Mouse (Mus musculus) macrophage (primary cell): ENCODE measurements around the gene Wdr45. TPM values are rescaled to one million over a fixed set of nuclear protein-coding genes. Genes with fewer than 3 reads are reported as not detected.

Experiments
- H3K27ac ChIP-seq: fragments of 350-480 bp; formaldehyde crosslinking; 2 replicates; pipeline ENCODE4 v1.9.0; 2021
- H3K36me3 ChIP-seq: fragments of 350-480 bp; formaldehyde crosslinking; 2 replicates; pipeline ENCODE4 v1.9.0; 2021; ENCODE audit errors: inconsistent target
- H3K4me3 ChIP-seq: fragments of 350-480 bp; formaldehyde crosslinking; 2 replicates; pipeline ENCODE4 v1.9.0; 2021; ENCODE audit errors: inconsistent target
- H3K79me2 ChIP-seq: fragments of 350-480 bp; formaldehyde crosslinking; 2 replicates; pipeline ENCODE4 v1.9.0; 2021; ENCODE audit errors: inconsistent target
- WGBS: methylation state at CpG from one replicate; pipeline ENCODE4 v1.1.7; 2026; ENCODE audit warnings: inconsistent platforms; ENCODE audit not compliant: missing documents; 5-methylcytosine and 5-hydroxymethylcytosine counted together
- polyA plus RNA-seq: library from polyadenylated mRNA; stranded (reverse); fragments of 250-400 nt; gene quantifications from 3 replicates; pipeline ENCODE4 v1.2.4, GENCODE M21; 2018; ENCODE audit warnings: inconsistent platforms

Gene Wdr45
- polyA plus RNA-seq, 1 experiment from 2014 or later, result 21.1 TPM

DNA sequence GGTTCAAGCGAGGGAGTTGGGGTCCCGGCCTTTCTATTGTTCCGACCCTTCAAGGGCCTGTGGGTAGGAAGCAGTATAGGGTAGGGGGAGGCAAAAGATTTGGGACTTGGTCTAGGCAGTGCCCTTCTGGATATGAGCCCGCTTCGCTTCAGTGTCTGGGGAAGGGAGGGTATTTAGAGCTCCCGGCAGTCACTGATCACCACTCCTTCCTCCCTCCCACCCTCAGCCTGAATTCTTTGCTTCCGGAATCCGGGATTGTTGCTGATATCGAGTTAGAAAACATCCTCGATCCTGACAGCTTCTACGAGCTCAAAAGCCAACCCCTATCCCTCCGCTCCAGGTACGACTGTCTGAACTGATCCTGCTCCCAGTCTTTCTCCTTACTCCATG is 51.1 kb downstream of the Wdr45 start:
- 62% methylated on average over 13 of the region's 13 CpGs for WGBS
- Histone ChIP-seq H3K4me3 (peak overlapping the region; percentile 71), H3K36me3 (no peaks in the 10 kb centered on the region), H3K27ac (peak overlapping the region; percentile 90), H3K79me2 (peaks cover 51% of the 10 kb centered on the region)

DNA sequence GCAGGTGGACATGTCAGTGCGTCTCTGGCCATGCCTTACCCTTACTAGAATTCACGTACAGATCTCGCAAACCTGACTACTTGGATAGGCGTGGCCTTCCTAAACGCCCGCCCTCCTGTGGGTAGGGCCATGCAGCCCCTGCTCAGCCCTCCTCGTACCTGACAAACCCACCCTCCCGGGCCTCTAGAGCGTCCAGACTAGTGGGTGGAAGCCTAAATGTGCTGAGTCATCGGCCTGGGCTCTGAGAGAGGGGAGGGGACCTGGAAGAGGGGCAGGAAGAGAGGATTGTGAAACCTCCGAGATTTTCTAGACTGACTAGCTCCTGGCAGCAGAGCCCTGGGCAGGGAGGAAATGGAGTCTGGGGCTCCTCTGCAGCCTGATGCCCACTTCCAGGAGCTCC is 51.6 kb downstream of the Wdr45 start:
- Histone ChIP-seq H3K4me3 (peak overlapping the region; percentile 71), H3K27ac (peak overlapping the region; percentile 90), H3K36me3 (no peaks in the 10 kb centered on the region), H3K79me2 (peaks cover 53% of the 10 kb centered on the region)
- WGBS, result 26% methylated on average over 11 of the region's 11 CpGs

DNA sequence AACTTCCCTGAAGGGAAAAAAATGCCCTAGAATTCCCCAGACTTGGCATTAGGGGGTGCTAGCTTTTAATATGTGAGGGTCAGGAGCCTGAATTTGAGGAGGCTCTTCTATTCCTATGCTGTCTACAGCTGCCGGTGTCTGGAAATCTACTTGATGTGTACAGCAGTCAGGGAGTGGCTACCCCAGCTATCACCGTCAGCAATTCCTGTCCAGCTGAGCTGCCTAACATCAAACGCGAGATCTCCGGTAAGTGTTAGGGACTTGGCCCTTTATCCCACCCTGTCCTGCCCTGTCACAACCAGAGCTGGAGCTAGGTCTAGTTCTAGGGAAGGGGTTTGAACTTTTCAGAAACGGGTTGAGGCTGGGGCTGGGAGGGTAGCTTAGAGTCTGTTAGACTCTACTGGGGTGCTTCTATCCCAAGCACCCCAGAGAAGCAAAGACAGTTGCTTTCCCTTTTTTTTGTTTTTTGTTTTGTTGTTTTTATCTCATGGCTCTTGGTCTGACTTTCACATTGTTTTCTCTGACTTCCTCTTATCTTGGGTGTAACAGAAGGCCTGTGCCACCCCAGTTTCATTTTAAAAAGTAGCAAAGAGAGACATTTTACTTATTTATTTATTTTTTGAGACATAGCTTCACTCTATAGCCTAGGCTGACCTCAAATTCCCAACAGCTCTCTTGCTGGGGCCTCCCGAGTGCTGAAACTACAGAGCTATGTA is 55.3 kb downstream of the Wdr45 start:
- Histone ChIP-seq H3K4me3 (no peak overlapping the region), H3K36me3 (peaks cover 9% of the 10 kb centered on the region; the same call in 1 of the 2 replicates), H3K27ac (no peak overlapping the region), H3K79me2 (peaks cover 46% of the 10 kb centered on the region)
- 87% methylated on average over 7 of the region's 7 CpGs for WGBS

DNA sequence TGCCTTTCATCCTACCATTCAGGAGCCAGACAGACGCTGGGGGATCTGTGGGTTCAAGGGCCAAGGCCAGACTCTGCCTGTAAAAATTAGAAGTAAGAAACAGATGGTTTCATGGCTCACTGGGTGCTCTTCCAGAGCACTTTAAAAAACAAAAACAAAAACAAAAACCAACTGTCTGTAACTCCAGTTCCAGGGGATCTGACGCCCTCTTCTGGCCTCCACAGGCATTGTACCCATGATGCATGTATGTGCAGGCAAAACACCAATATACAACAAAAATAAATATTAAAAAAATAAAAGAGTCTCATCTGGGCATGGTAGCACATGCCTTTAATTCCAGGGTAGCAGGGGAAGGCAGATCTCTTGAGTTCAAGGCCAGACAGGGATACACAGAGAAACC is 58.6 kb downstream of the Wdr45 start:
- Histone ChIP-seq H3K36me3 (peaks cover 9% of the 10 kb centered on the region; the same call in 1 of the 2 replicates), H3K27ac (no peak overlapping the region), H3K4me3 (no peak overlapping the region), H3K79me2 (peaks cover 13% of the 10 kb centered on the region; the same call in 1 of the 2 replicates)
- 45% methylated on average over 2 of the region's 2 CpGs for WGBS

DNA sequence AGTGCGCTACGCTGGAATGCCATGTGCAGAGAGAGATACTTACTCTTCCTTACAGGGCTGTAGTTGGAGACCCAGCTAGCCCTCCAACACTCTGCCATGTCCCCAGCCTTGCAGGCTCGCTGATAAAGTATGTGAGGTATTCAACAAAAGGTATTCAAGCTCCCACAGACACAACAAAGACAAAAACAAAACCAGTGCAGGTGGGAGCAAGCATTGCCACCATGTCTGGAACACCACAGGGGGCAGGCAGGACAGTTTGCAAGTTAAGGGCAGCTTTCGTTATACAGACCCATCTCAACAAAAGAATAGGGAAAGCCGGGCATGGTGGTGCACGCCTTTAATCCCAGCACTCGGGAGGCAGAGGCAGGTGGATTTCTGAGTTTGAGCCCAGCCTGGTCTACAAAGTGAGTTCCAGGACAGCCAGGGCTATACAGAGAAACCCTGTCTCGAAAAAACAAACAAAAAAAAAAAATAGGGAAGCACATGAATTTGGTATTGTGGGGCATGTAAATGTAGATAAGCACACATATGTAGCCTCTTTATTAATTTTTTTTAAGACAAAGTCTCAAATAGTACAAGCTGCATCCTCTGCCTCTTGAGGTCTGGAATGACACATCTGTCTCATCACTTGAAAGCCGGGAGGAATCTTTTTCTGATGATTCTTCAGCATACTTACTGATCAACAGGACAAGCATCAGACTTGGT is 61.5 kb downstream of the Wdr45 start:
- 85% methylated on average over 5 of the region's 9 CpGs for WGBS
- Histone ChIP-seq H3K4me3 (no peak overlapping the region), H3K36me3 (peaks cover 9% of the 10 kb centered on the region; the same call in 1 of the 2 replicates), H3K79me2 (no peaks in the 10 kb centered on the region; the same call in 1 of the 2 replicates), H3K27ac (no peak overlapping the region)

DNA sequence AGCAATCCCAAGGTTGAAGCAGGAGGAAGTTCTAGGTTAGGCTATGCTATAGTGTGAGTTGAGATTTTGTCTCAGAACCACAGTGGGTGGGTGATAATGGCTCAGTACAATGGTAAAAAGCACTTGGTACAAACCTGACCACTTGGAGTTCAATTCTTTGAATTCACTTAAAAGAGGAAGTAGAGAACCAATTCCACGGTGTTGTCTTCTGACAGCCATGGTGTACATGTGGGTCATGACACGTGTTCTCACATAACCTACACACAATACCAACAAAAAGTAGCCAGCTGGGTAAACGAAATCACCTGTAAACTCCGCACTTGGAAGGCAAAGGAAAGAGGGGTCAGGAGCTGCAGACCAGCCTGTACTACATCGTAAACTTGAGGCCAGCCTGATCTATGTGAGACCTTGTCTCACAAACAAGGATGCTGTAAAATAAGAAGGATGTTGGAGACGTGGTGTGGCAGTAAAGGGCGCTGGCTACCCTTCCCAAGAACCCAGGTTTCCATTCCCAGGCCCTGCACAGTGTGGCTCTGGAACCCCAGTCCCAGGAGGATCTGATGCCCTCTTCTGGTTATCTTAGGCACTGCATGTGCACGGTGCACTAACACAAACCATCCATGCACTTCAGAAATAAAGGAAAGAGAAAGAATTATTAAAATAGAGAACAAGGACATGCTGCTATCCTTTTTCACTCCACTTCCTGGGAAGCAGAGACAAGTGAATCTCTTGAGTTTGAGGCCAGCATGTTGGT is 62.4 kb downstream of the Wdr45 start:
- Histone ChIP-seq H3K36me3 (peaks cover 9% of the 10 kb centered on the region; the same call in 1 of the 2 replicates), H3K79me2 (no peaks in the 10 kb centered on the region; the same call in 1 of the 2 replicates), H3K27ac (no peak overlapping the region), H3K4me3 (no peak overlapping the region)
- WGBS, result 42% methylated on average over 5 of the region's 8 CpGs

Other genes starting within 250 kb of the Wdr45 start
- gene Foxp3, start 140.7 kb upstream of the Wdr45 start, polyA plus RNA-seq, result 0.04 TPM in 1 of 3 replicates, not detected in the others
- gene Ppp1r3f, start 140.1 kb upstream of the Wdr45 start, polyA plus RNA-seq, result 1.1 to 2.8 TPM (median 1.4 TPM) in 3 replicates
- 18.2 to 30.9 TPM (median 28.2 TPM) in 3 replicates for gene Ccdc22, start 108.8 kb upstream of the Wdr45 start, polyA plus RNA-seq
- 0.09 to 0.16 TPM (median 0.15 TPM) in 3 replicates for gene Cacna1f, start 107.2 kb upstream of the Wdr45 start, polyA plus RNA-seq
- gene Syp, start 75.9 kb upstream of the Wdr45 start, polyA plus RNA-seq, result 0.78 to 1.6 TPM (median 1.4 TPM) in 3 replicates
- gene Prickle3, start 57.1 kb upstream of the Wdr45 start, polyA plus RNA-seq, result 3.0 to 3.4 TPM (median 3.2 TPM) in 3 replicates
- 83.8 to 185 TPM (median 133 TPM) in 3 replicates for gene Plp2, start 42.9 kb upstream of the Wdr45 start, polyA plus RNA-seq
- gene Magix, start 33.1 kb upstream of the Wdr45 start, polyA plus RNA-seq, result 0.14 TPM in 1 of 3 replicates, not detected in the others
- 27.4 to 38.3 TPM (median 28.0 TPM) in 3 replicates for gene Gpkow, start 17.2 kb upstream of the Wdr45 start, polyA plus RNA-seq
- gene Gm45208, start 7.9 kb downstream of the Wdr45 start, polyA plus RNA-seq, result not detected in 3 replicates
- 7.2 to 12.3 TPM (median 7.3 TPM) in 3 replicates for gene Praf2, start 14.1 kb downstream of the Wdr45 start, polyA plus RNA-seq
- 0.39 to 1.6 TPM (median 1.6 TPM) in 3 replicates for gene Ccdc120, start 36.6 kb downstream of the Wdr45 start, polyA plus RNA-seq
- gene Tfe3, start 48.2 kb downstream of the Wdr45 start, polyA plus RNA-seq, result 100 to 140 TPM (median 106 TPM) in 3 replicates
- 44.1 to 48.5 TPM (median 47.1 TPM) in 3 replicates for gene Gripap1, start 75.4 kb downstream of the Wdr45 start, polyA plus RNA-seq
- 0.03 to 0.06 TPM (median 0.04 TPM) in 3 replicates for gene Kcnd1, start 108.0 kb downstream of the Wdr45 start, polyA plus RNA-seq
- 38.8 to 69.0 TPM (median 61.3 TPM) in 3 replicates for gene Otud5, start 127.0 kb downstream of the Wdr45 start, polyA plus RNA-seq
- gene Pim2, start 163.9 kb downstream of the Wdr45 start, polyA plus RNA-seq, result 1.5 to 2.0 TPM (median 1.6 TPM) in 3 replicates
- 10.3 to 26.7 TPM (median 19.8 TPM) in 3 replicates for gene Slc35a2, start 169.7 kb downstream of the Wdr45 start, polyA plus RNA-seq
- 46.6 to 136 TPM (median 62.4 TPM) in 3 replicates for gene Pqbp1, start 184.9 kb downstream of the Wdr45 start, polyA plus RNA-seq
- gene Timm17b, start 185.0 kb downstream of the Wdr45 start, polyA plus RNA-seq, result 7.5 to 12.2 TPM (median 10.3 TPM) in 3 replicates
- not detected in 3 replicates for gene Gm10491, start 193.5 kb downstream of the Wdr45 start, polyA plus RNA-seq
- gene Gm10490, start 195.2 kb downstream of the Wdr45 start, polyA plus RNA-seq, result not detected in 3 replicates
- not detected in 3 replicates for gene Pcsk1n, start 205.5 kb downstream of the Wdr45 start, polyA plus RNA-seq
- gene Eras, start 214.3 kb downstream of the Wdr45 start, polyA plus RNA-seq, result not detected in 3 replicates
- 6.9 to 9.1 TPM (median 7.1 TPM) in 3 replicates for gene Hdac6, start 233.6 kb downstream of the Wdr45 start, polyA plus RNA-seq